Mouse (Mus musculus) testis, adult 2 months (tissue): ENCODE measurements at regions not wholly inside any gene's neighbourhood (a gene's known extent, or its start where the extent isn't known, plus 50 kb on each side); places are given as distances from the start of the nearest gene placed in this dataset.

Experiments
- CTCF ChIP-seq: fragments of 200-500 bp; IDR thresholded peaks from 2 replicates; pipeline ENCODE4 v1.5.1; 2012; ENCODE audit warnings: low read depth, mild to moderate bottlenecking, inconsistent platforms, low read length, moderate library complexity; ENCODE audit not compliant: control insufficient read depth, insufficient read depth, insufficient replicate concordance
- POLR2A ChIP-seq: fragments of 200-500 bp; IDR thresholded peaks from 2 replicates; pipeline ENCODE4 v1.6.1; 2012; ENCODE audit warnings: low read depth, mild to moderate bottlenecking, inconsistent platforms, low read length, moderate library complexity; ENCODE audit not compliant: control insufficient read depth

- no peak for TF ChIP-seq CTCF
- TF ChIP-seq POLR2A: no peak
Measured at GRCm38 (mm10) chr13:115171347-115172062, 69.7 kb upstream of the Itga1 start.
